Mouse (Mus musculus) cortical plate, adult 2 months (tissue): Measurements from ENCODE around the gene Hnrnpf. TPM values are rescaled to one million over a fixed set of nuclear protein-coding genes. Genes with fewer than 3 reads are reported as not detected.

ENCODE experiments used
- H3K27ac ChIP-seq: fragments of 200-500 bp; 2 replicates; pipeline ENCODE4 v1.5.1; 2012; ENCODE audit warnings: low read length, control low read depth, inconsistent platforms; ENCODE audit not compliant: insufficient read depth
- H3K4me1 ChIP-seq: fragments of 200-500 bp; 2 replicates; pipeline ENCODE4 v1.6.1; 2011; ENCODE audit warnings: low read length; ENCODE audit not compliant: control insufficient read depth, insufficient read depth
- H3K4me3 ChIP-seq: fragments of 200-500 bp; 2 replicates; pipeline ENCODE4 v1.5.1; 2011; ENCODE audit warnings: mild to moderate bottlenecking, low read length, control low read depth; ENCODE audit not compliant: insufficient read depth
- CTCF ChIP-seq: fragments of 200-500 bp; IDR thresholded peaks from 2 replicates; pipeline ENCODE4 v1.5.1; 2011; ENCODE audit warnings: mild to moderate bottlenecking, control low read depth, low read length; ENCODE audit not compliant: insufficient read depth; ENCODE audit errors: extremely low read depth
- POLR2A ChIP-seq: fragments of 200-500 bp; IDR thresholded peaks from 2 replicates; pipeline ENCODE4 v1.6.1; 2011; ENCODE audit warnings: mild to moderate bottlenecking, low read length, control low read depth; ENCODE audit not compliant: insufficient read depth; ENCODE audit errors: extremely low read depth
- polyA plus RNA-seq: library from polyadenylated mRNA; depleted of rRNA; stranded (reverse); fragments of >200 nt; gene quantifications from 2 replicates; pipeline ENCODE4 v1.2.3, GENCODE M21; 2012

Gene Hnrnpf
- polyA plus RNA-seq, 1 experiment = 111 TPM

DNA sequence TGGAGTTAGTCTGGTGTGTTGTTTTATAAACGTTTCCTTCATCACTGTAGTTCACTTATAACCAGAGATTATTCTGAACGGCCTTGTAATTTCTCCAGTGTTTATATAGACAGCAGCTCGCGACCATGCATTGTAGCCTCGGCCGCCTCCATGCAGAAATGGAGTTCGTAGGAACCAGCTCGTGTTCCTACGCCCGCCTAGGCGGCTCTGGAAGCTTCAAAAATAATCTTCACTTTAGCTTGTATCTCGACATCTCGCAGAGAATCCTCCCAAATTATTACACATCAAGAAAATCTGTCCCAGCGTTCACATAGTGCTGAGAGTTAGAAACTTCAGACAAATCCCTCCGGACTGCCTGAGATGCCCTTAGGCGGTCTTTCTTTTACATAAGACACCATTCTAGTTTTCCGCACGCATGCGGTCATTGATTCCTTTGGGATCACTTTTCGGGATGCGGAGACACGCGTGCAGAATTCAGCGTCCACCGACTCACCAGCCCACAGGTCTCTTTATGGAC, 5.9 kb downstream of the Hnrnpf start:
- peaks cover 4% of the 10 kb centered on the region; the same call in 1 of the 2 replicates for H3K4me1 ChIP-seq
- TF ChIP-seq CTCF = no peak
- 0 out of 2 replicates have a peak, but pooled peaks have one; percentile 35 for TF ChIP-seq POLR2A
- peak overlapping the region; percentile 65 for H3K4me3 ChIP-seq
- H3K27ac ChIP-seq = peak overlapping the region; percentile 77

DNA sequence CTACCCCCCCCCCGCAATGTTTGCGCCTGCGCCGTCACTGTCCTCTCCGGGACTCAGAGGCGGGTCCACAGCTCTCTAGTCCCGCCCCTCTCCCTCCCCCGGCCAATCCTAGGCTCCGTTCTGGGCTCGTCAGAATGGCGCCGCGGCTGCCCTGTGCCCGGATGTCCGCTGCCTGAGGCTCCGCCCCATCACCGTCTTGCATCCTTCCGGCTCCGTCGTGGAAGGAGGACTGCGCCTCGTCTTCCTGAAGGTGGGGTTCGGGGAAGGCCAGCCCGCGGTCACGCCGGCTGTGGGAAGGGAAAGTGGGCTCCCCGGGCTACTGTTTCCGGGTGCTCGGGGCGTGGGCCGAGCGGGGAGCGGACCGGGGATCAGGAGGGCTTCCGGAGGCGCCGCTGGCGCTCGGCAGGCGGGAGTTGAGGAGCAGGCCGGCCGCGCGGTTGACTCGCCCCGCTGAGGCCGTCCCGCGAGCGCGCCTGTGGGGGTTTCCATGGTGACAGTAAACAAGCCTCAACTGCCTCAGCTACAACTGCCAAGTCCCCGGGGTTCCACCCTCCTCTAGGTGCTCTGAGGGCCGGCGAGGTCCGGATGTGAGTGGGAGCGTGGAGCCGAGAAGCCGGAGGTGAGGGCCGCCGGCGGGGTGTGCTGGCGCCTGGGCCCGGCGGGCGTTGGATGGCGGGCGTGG, 6.6 kb downstream of the Hnrnpf start:
- Histone ChIP-seq H3K27ac (peak overlapping the region; percentile 42), H3K4me1 (peaks cover 4% of the 10 kb centered on the region; the same call in 1 of the 2 replicates), H3K4me3 (peak overlapping the region; percentile 65)
- peak; percentile 93 for TF ChIP-seq POLR2A
- no peak for TF ChIP-seq CTCF

DNA sequence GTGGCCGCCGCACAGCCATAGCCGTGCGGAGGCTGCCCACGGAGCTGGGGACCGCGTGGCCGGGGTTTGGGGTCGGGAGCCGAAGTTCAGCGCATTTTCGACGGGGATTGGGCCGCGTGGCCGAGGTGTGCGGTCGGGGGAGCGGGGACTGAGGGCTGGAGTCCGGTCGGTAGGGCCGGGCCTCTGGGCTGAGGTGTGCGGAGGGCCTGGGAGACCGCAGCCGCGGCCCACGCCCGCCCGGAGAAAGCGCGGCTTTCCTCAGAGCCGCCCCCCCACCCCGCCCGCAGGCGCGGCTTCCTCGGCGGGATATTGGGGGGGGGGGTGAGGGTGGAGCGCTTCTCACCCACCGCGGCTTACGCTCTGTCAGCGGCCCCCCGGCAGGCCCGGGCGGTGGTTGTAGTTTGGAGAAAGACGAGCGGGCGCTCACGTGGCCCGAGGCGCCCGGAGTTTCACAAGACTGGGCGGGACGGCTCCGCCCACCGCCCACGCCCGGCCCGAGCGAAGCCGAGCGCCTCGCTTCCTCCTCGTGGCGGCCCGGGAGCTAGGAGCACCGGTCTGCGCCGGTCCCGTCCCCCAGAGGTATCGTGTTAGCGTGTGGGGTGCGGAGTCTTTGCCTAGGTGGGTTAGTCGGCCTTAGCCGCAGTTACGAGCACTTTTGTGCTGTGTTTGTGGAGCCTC, 7.3 kb downstream of the Hnrnpf start:
- Histone ChIP-seq H3K4me1 (peaks cover 4% of the 10 kb centered on the region; the same call in 1 of the 2 replicates), H3K4me3 (peak overlapping the region; percentile 65), H3K27ac (peak overlapping the region; percentile 42)
- TF ChIP-seq POLR2A (no peak), CTCF (no peak)

DNA sequence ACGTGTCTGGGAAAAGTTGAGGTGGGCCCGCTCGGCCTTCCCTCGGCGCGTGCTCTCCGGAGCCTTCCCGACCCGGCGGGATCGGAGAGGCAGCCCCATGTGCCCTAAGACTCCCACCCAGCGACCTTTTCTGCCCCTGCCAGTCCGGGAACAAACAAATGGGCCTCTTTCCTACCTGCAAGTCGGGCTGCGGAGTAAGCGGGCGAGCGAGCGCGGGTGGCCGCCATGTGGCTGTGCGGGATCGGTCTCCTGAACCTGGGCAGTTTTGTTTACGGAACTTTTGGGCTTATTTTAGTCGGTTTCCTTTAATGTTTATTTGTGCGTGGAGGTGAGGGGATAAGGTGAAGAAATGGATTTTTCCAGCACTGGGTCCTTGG, 7.8 kb downstream of the Hnrnpf start:
- H3K4me1 ChIP-seq = peaks cover 4% of the 10 kb centered on the region; the same call in 1 of the 2 replicates
- no peak overlapping the region for H3K27ac ChIP-seq
- no peak for TF ChIP-seq CTCF
- TF ChIP-seq POLR2A = no peak
- H3K4me3 ChIP-seq = peak overlapping the region; percentile 65

DNA sequence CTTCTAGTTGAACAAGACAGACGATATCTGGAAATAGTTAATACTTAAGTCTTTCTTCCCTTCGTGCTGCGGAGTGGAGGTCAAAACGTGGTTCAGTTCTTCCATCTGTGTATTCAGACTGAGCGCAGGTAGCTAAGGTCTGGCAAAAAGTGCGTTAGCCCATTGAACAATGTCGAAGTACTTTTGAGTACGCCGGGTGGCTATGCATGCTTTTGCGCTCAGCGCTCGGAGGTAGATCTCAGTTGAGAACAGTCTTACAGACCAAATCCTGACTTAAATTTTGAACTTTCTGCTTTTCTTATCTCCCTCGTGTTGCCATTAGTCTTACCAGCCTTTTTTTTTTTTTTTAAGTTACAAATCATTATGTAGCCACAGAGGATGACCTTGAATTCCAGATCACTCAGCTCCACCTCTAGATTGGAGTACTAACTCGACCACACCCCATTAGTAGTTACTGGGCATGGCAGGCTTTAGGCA, 8.3 kb downstream of the Hnrnpf start:
- TF ChIP-seq POLR2A (no peak), CTCF (no peak)
- peak overlapping the region; percentile 65; the same call in 1 of the 2 replicates for H3K4me3 ChIP-seq
- no peak overlapping the region for H3K27ac ChIP-seq
- H3K4me1 ChIP-seq = peaks cover 4% of the 10 kb centered on the region; the same call in 1 of the 2 replicates

DNA sequence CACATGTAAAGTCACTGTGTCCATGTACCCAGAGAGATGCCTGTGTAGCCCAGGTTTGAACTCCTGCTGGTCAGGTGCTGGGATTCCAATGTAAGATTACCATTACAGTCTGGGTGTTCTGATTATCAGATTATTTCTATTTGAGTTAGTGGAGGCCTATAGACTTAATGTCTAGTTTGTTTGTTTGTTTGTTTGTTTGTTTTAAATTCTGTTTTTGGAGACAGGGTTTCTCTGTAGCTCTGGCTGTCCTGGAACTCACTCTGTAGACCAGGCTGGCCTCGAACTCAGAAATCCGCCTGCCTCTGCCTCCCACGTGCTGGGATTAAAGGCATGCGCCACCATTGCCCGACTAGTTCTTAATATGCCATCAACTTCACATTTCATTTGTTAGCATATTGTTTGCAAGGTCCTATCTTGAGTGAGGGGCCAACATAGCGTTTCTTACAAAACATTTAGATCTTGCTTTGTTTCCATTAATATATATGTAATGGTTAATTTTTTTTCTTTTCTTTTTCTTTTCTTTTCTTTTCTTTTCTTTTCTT, 10.1 kb downstream of the Hnrnpf start:
- Histone ChIP-seq H3K27ac (no peak overlapping the region), H3K4me1 (peaks cover 4% of the 10 kb centered on the region; the same call in 1 of the 2 replicates), H3K4me3 (no peak overlapping the region)
- TF ChIP-seq CTCF (no peak), POLR2A (no peak)

DNA sequence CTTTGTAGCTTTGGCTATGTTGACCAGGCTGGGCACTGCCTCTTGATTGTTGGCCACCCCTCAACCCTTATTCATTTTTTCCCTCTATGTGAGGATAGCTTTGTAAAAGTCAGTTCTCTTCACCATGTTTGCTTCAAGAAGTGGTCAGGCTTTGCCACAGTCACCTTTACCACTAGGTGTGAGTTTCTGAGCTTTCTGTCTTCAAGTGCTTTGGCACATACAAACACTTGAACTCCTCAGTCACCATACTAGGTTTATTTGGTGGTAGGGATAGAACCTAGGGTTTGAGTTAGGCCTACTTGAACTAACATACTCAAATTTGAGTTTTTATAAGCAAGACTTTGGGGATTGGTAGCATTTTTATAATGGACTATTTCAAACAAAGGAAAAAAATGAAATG, 14.4 kb downstream of the Hnrnpf start:
- no peak overlapping the region for H3K4me3 ChIP-seq
- H3K4me1 ChIP-seq = no peaks in the 10 kb centered on the region; the same call in 1 of the 2 replicates
- no peak overlapping the region for H3K27ac ChIP-seq
- TF ChIP-seq POLR2A (no peak), CTCF (no peak)

DNA sequence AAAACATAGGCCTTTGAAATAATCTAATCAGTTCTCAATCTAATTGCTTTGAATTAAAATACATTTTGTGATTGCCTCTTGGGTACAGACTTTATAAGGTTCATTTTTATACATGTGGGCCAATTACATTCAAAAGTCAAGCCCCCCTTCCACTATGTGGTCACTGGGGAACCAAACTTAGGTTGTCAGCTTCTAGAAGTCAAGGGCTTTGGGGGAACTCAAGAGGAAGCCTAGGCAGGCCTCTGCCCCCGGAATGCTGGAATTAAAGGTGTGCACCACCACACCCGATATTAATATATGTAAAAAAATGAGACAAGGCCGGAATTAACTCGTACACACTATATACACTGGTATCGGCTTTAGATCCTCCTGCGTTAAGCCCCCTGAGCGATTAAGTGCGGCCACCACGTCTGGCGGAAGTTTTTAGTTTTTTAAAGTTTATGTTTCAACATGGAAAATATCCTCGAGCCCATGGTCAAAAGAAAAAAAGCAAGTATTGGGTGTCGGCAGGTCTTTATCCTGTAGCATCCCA, 16.1 kb downstream of the Hnrnpf start:
- H3K4me3 ChIP-seq = peak overlapping the region; percentile 84
- H3K27ac ChIP-seq = no peak overlapping the region
- TF ChIP-seq CTCF = no peak
- no peak for TF ChIP-seq POLR2A
- H3K4me1 ChIP-seq = no peaks in the 10 kb centered on the region; the same call in 1 of the 2 replicates

DNA sequence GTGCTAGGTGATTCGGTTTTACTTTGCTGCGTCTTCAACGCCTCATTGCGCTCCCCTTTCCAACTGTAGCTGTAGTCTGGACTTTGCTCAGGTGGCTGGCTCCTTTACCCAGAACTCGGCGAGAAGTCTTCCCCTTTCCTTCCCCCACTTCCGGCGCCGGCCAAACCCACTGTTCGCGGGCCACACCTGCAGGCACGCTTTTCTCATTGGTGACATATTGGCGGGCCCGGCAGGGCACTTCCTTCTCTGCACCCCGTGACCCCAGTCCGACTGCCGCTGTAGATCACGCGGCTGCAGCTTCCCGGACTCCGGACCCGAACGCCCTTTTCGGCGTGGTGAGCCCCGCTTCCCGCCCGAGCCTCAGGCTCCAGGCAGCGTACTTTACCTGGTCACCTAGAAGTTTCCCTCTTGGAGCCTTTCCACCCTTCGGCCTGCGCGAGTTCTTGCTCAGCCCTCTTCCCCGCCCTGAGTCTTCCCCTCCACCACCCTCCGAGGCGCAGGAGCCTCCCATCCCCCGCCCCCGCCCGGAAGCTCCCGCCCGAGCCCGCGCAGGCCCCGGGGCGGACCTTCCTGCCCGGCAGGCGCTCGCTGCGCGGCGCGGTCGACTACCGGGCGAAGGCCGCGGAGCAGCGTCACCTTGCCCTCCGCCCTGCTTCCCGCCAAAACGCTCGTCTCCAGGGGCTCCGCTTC, 16.8 kb downstream of the Hnrnpf start:
- TF ChIP-seq CTCF (no peak), POLR2A (no peak)
- Histone ChIP-seq H3K27ac (peak overlapping the region; percentile 88), H3K4me1 (no peaks in the 10 kb centered on the region; the same call in 1 of the 2 replicates), H3K4me3 (peak overlapping the region; percentile 84)
